Mouse (Mus musculus) olfactory bulb, adult 2 months (tissue): ENCODE data around the gene Olfr1199. TPM values are rescaled to one million over a fixed set of nuclear protein-coding genes. Genes with fewer than 3 reads are reported as not detected.

Experiments used
- H3K27ac ChIP-seq: fragments of 200-500 bp; 2 replicates; pipeline ENCODE4 v1.5.1; 2012; ENCODE audit warnings: low read depth, low read length; ENCODE audit not compliant: insufficient read depth
- H3K4me1 ChIP-seq: fragments of 200-500 bp; 2 replicates; pipeline ENCODE4 v1.6.1; 2012; ENCODE audit warnings: low read length; ENCODE audit not compliant: control insufficient read depth, insufficient read depth
- H3K4me3 ChIP-seq: fragments of 200-500 bp; 2 replicates; pipeline ENCODE4 v1.5.1; 2012; ENCODE audit warnings: mild to moderate bottlenecking, low read depth, low read length, moderate library complexity; ENCODE audit not compliant: insufficient read depth
- CTCF ChIP-seq: fragments of 200-500 bp; IDR thresholded peaks from 2 replicates; pipeline ENCODE4 v1.5.1; 2012; ENCODE audit warnings: low read depth, mild to moderate bottlenecking, low read length, moderate library complexity; ENCODE audit not compliant: insufficient read depth
- POLR2A ChIP-seq: fragments of 200-500 bp; IDR thresholded peaks from 2 replicates; pipeline ENCODE4 v1.6.1; 2012; ENCODE audit warnings: mild to moderate bottlenecking, low read depth, low read length, moderate library complexity; ENCODE audit not compliant: insufficient read depth
- WGBS: fragments of 180-500 bp; shearing (Covaris S2); methylation state at CpG from one replicate; pipeline ENCODE4 v1.1.7; 2018; 5-methylcytosine and 5-hydroxymethylcytosine counted together
- polyA plus RNA-seq: library from polyadenylated mRNA; stranded (reverse); fragments of >200 nt; gene quantifications from 2 replicates; pipeline ENCODE4 v1.2.4, GENCODE M21; 2012; ENCODE audit warnings: low replicate concordance; ENCODE audit not compliant: missing spikeins, insufficient read depth, insufficient read length

The Olfr1199 gene
- not detected in 2 replicates for polyA plus RNA-seq

GRCm38 (mm10) chr2:88760369-88760768, at the start of gene Olfr1199:
TSS of gene Olfr1199 (minus strand) at chr2:88760469.
- 90% methylated on average over 2 of the region's 2 CpGs for WGBS
- no peaks in the 10 kb centered on the region for H3K4me1 ChIP-seq
- H3K4me3 ChIP-seq: no peak within 1 kb of the TSS
- TF ChIP-seq CTCF (no peak), POLR2A (no peak)
- no peak within 1 kb of the TSS for H3K27ac ChIP-seq

DNA sequence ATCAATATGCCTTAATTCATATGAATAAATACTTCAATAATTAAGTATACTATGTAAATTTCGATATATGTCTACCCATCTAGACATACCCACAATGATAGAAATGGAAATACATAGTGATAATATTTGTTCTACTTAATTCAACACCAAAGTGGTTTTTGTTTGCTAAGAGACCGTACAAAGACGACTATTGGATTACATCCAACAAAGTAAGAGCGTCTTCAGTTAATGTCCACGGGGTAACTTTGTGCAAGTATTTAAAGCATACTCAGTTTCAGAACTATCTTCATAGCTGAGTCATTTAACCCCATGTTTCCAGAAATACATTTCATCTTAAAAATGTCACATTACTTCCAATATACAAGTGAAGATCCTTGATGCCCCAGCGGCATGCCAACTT, 32.5 kb upstream of the Olfr1199 start, which contains the start of gene Olfr1201:
TSS of gene Olfr1201 (plus strand) at position 301 of the 400 bp plus-strand sequence.
- Histone ChIP-seq H3K4me3 (no peak within 1 kb of the TSS), H3K4me1 (no peaks in the 10 kb centered on the region), H3K27ac (no peak within 1 kb of the TSS)
- TF ChIP-seq POLR2A: no peak
- TF ChIP-seq CTCF: no peak
- 82% methylated on average over 6 of the region's 6 CpGs for WGBS

GRCm38 (mm10) chr2:88770388-88770787, 10.1 kb upstream of the Olfr1199 start, which contains the start of gene Olfr1200:
TSS of gene Olfr1200 (minus strand) at chr2:88770488.
- Histone ChIP-seq H3K27ac (no peak within 1 kb of the TSS), H3K4me1 (no peaks in the 10 kb centered on the region), H3K4me3 (no peak within 1 kb of the TSS)
- WGBS: 77% methylated on average over 2 of the region's 2 CpGs
- TF ChIP-seq POLR2A: no peak
- TF ChIP-seq CTCF: no peak

DNA sequence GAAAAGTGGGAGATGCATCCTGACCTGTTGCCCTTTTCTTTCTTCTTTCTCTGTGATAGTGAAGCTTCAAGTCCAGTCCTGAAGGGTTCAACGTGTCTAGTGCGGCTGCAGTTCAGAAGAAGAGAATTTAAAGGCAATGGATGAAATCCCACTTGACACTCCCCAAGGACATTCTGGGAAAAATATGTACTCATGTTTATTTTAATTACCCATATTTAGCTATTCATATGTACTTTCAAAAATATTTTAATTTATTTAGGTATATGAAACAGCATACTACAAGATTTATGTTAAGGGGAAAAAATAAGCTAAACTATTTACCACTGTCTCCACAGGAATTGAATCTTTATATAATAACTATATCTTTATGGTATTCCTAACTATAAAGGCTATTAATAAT, 9.0 kb downstream of the Olfr1199 start, which contains the start of gene Olfr1198:
TSS of gene Olfr1198 (minus strand) at position 101 of the 400 bp plus-strand sequence.
- Histone ChIP-seq H3K27ac (no peak within 1 kb of the TSS), H3K4me3 (no peak within 1 kb of the TSS), H3K4me1 (no peaks in the 10 kb centered on the region)
- WGBS: 95% methylated on average over 2 of the region's 2 CpGs
- TF ChIP-seq CTCF (no peak), POLR2A (no peak)

- Histone ChIP-seq H3K4me3 (no peak overlapping the region), H3K27ac (no peak overlapping the region), H3K4me1 (no peaks in the 10 kb centered on the region)
- WGBS: 70% methylated on average over 3 of the region's 3 CpGs
- TF ChIP-seq CTCF (no peak), POLR2A (no peak)
Measured at GRCm38 (mm10) chr2:88743379-88743778, 16.9 kb downstream of the Olfr1199 start.

DNA sequence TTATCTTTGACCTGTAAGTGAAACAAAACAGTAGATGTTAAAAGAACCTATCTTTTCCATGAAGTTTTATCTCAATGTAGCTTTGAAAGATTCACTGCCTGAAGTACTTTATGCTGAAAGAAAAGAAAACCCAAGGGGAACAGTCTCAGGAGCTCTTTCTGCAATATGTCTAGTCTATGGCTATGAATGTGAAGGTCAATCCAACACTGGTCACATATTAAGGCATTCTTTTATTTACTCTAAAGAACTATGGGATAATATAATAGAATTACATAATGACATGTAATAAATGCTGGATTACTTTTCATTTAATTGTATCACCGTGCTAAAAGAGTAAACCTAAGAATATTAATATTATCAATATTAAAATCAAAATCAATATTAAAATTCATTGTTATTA, 28.0 kb downstream of the Olfr1199 start, which contains the start of gene Olfr1197:
TSS of gene Olfr1197 (minus strand) at position 101 of the 400 bp plus-strand sequence.
- WGBS: 83% methylated on average over 1 of the region's 1 CpGs

DNA sequence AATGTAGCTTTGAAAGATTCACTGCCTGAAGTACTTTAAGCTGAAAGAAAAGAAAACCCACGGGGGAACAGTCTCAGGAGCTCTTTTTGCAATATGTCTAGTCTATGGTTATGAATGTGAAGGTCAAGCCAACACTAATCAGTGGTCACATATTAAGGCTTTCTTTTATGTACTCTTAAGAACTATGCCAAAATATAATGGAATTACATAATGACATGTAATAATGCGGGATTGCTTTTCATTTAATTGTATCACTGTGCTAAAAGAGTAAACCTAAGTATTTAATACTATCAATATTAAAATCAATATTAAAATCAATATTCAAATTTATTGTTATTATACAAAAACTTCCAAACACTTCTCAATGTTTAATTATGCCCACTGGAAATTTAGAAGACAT, 55.8 kb downstream of the Olfr1199 start, which contains the start of gene Olfr1196:
TSS of gene Olfr1196 (minus strand) at position 101 of the 400 bp plus-strand sequence.
- no peak within 1 kb of the TSS for H3K4me3 ChIP-seq
- H3K27ac ChIP-seq: no peak within 1 kb of the TSS
- no peak for TF ChIP-seq CTCF
- TF ChIP-seq POLR2A: no peak
- 92% methylated on average over 2 of the region's 2 CpGs for WGBS
- no peaks in the 10 kb centered on the region for H3K4me1 ChIP-seq

More for the DNA sequence above, 28.0 kb downstream of the Olfr1199 start, which contains the start of gene Olfr1197:
- no peak within 1 kb of the TSS for H3K27ac ChIP-seq
- no peak for TF ChIP-seq POLR2A
- no peak for TF ChIP-seq CTCF
- H3K4me3 ChIP-seq: no peak within 1 kb of the TSS
- no peaks in the 10 kb centered on the region for H3K4me1 ChIP-seq

Other genes with a start within 250 kb of the Olfr1199 start
- not detected in 2 replicates for gene Olfr1186, start 241.9 kb downstream of the Olfr1199 start, polyA plus RNA-seq
- gene Olfr1188, start 203.5 kb downstream of the Olfr1199 start, polyA plus RNA-seq: not detected in 2 replicates
- gene Olfr1189, start 174.0 kb downstream of the Olfr1199 start, polyA plus RNA-seq: not detected in 2 replicates
- gene Olfr1191-ps1, start 119.9 kb downstream of the Olfr1199 start, polyA plus RNA-seq: not detected in 2 replicates
- 63.7 TPM in 1 of 2 replicates, not detected in the other for gene Olfr1192-ps1, start 112.0 kb downstream of the Olfr1199 start, polyA plus RNA-seq
- not detected in 2 replicates for gene Olfr1193, start 84.8 kb downstream of the Olfr1199 start, polyA plus RNA-seq
- gene Olfr1195, start 71.3 kb downstream of the Olfr1199 start, polyA plus RNA-seq: not detected in 2 replicates
- gene Olfr1196, start 55.9 kb downstream of the Olfr1199 start, polyA plus RNA-seq: not detected in 2 replicates
- gene Olfr1197, start 28.1 kb downstream of the Olfr1199 start, polyA plus RNA-seq: not detected in 2 replicates
- not detected in 2 replicates for gene Olfr1198, start 9.1 kb downstream of the Olfr1199 start, polyA plus RNA-seq
- gene Olfr1200, start 10.0 kb upstream of the Olfr1199 start, polyA plus RNA-seq: not detected in 2 replicates
- not detected in 2 replicates for gene Olfr1201, start 32.6 kb upstream of the Olfr1199 start, polyA plus RNA-seq
- gene Olfr1202, start 54.0 kb upstream of the Olfr1199 start, polyA plus RNA-seq: not detected in 2 replicates
- gene Olfr1205, start 69.3 kb upstream of the Olfr1199 start, polyA plus RNA-seq: not detected in 2 replicates
- gene Olfr1204, start 88.8 kb upstream of the Olfr1199 start, polyA plus RNA-seq: not detected in 2 replicates
- gene Olfr1206, start 102.8 kb upstream of the Olfr1199 start, polyA plus RNA-seq: not detected in 2 replicates
- not detected in 2 replicates for gene Olfr1208, start 141.8 kb upstream of the Olfr1199 start, polyA plus RNA-seq
- gene Olfr1209, start 154.7 kb upstream of the Olfr1199 start, polyA plus RNA-seq: not detected in 2 replicates
- gene Olfr1211, start 177.6 kb upstream of the Olfr1199 start, polyA plus RNA-seq: not detected in 2 replicates
- gene Olfr1212, start 193.5 kb upstream of the Olfr1199 start, polyA plus RNA-seq: not detected in 2 replicates
- gene Gm13762, start 219.8 kb upstream of the Olfr1199 start, polyA plus RNA-seq: not detected in 2 replicates
- gene Olfr1214, start 232.2 kb upstream of the Olfr1199 start, polyA plus RNA-seq: not detected in 2 replicates
- gene Olfr1215, start 246.5 kb upstream of the Olfr1199 start, polyA plus RNA-seq: not detected in 2 replicates